In the genomic region with DNA sequence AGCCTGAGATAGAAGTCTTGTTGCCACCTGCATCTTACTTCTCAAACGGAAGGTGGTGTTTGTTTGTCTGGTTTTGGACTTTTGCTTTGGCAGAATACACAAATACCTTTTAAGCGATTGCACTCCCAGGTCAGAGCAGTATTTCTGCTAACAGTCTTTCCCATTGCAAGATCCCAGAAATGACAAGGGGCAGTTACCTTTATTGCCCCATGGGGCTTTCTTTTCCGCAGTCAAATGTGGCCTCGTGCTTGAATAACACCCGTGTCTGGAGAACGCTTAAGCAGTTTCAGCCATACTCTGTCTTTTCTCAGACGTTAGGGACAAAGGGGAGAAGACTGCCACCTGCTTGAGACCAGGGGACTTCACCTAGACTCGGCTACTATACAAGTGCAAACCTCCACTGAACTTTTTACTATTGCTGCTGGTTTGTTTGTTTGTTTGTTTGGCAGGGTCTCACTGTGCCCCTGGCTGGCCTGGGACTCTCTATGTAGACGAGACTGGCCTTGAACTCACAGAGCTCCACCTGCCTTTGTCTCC, we compare ENCODE assay signal across 31 mouse cellular contexts. TPM values are rescaled to one million over a fixed set of nuclear protein-coding genes. Genes with fewer than 3 reads are reported as not detected.
A peak's percentile ranks its signal among the peaks of the same experiment; 100 is the strongest.
DNase-seq lines count a peak whose midpoint lies in the region; ATAC-seq and TF ChIP-seq lines count a peak whose summit lies in the region.
"Had no signal": no experiment of that assay in that cellular context is flagged by ENCODE, and none has a peak within 500 bp of the region (broad histone marks: within the 10 kb centered on the region; RNA-seq: fewer than 3 reads in every experiment).

No protein-coding gene starts in this region.

- H3K4me3 ChIP-seq in kidney, embryonic 15.5 days (replicated peaks): no peak overlapping the region
- no peak overlapping the region for H3K4me3 ChIP-seq in liver, adult 2 months (ENCODE audit: insufficient read depth, low read depth, low read length)
- no peak overlapping the region for H3K4me3 ChIP-seq in liver, embryonic 12.5 days
- H3K4me3 ChIP-seq in CH12.LX (replicated peaks in 1 of 3; ENCODE audit: low read depth in 2 of 3, low read length in 2 of 3, poor library complexity in 1 of 3): no peak overlapping the region
- H3K4me3 ChIP-seq in layer of hippocampus, adult 2 months: no peak overlapping the region
- H3K4me3 ChIP-seq: embryonic facial prominence, embryonic 10.5 days; embryonic facial prominence, embryonic 13.5 days; erythroblast, embryonic 14.5 days; forebrain, embryonic 12.5 days; forebrain, embryonic 15.5 days; heart, embryonic 12.5 days; heart, embryonic 15.5 days; hindbrain, embryonic 10.5 days; hindbrain, embryonic 13.5 days had no signal

- WGBS in kidney, embryonic 15.5 days: 38% methylated on average over 9 of the region's 9 CpGs
- 16% methylated on average over 9 of the region's 9 CpGs for WGBS in liver, adult 2 months
- 47% methylated on average over 9 of the region's 9 CpGs for WGBS in liver, embryonic 12.5 days (ENCODE audit: insufficient replicate concordance)

- no peak for ATAC-seq in kidney, embryonic 15.5 days (replicated peaks; ENCODE audit: low FRiP score)
- no peak for ATAC-seq in liver, embryonic 12.5 days
- ATAC-seq: activated CD4-positive, CD25-positive, alpha-beta regulatory T cell, adult 4 months; CD4-positive, CD25-positive, alpha-beta regulatory T cell, adult 4 months; forebrain, embryonic 15.5 days had no signal

- no peak overlapping the region for H3K9ac ChIP-seq in kidney, embryonic 15.5 days
- no peak overlapping the region for H3K9ac ChIP-seq in liver, adult 2 months (ENCODE audit: low read depth, low read length)
- no peak overlapping the region for H3K9ac ChIP-seq in liver, embryonic 12.5 days
- H3K9ac ChIP-seq in CH12.LX (ENCODE audit: insufficient read depth, low read depth): no peak overlapping the region
- H3K9ac ChIP-seq: embryonic facial prominence, embryonic 13.5 days; forebrain, embryonic 12.5 days; forebrain, embryonic 15.5 days; heart, embryonic 12.5 days; heart, embryonic 15.5 days; hindbrain, embryonic 13.5 days had no signal

- TF ChIP-seq CTCF in liver, adult 2 months (IDR thresholded peaks at IDR 0.05; ENCODE audit: low read depth, low read length): no peak
- peak in 1 of 2 experiments; percentile 60; a peak in 2 of 4 replicates for TF ChIP-seq CTCF in CH12.LX (conservative IDR thresholded peaks at IDR 0.05 in 1 of 2, IDR thresholded peaks at IDR 0.05 in 1 of 2; ENCODE audit: low read depth in 2 of 2, low read length in 2 of 2)
- TF ChIP-seq CTCF in layer of hippocampus, adult 2 months (conservative IDR thresholded peaks at IDR 0.05): no peak

- peak overlapping the region; percentile 93 for H3K27ac ChIP-seq in kidney, embryonic 15.5 days
- peak overlapping the region; percentile 19 for H3K27ac ChIP-seq in liver, adult 2 months (replicated peaks; ENCODE audit: insufficient read depth, low read depth, low read length)
- no peak overlapping the region for H3K27ac ChIP-seq in liver, embryonic 12.5 days
- H3K27ac ChIP-seq in CH12.LX (ENCODE audit: insufficient read depth, low read depth): no peak overlapping the region
- no peak overlapping the region for H3K27ac ChIP-seq in layer of hippocampus, adult 2 months
- H3K27ac ChIP-seq: embryonic facial prominence, embryonic 10.5 days; embryonic facial prominence, embryonic 13.5 days; forebrain, embryonic 12.5 days; forebrain, embryonic 15.5 days; heart, embryonic 15.5 days; hindbrain, embryonic 10.5 days; hindbrain, embryonic 13.5 days had no signal

- DNase-seq in kidney, adult 18-20 months: peak; percentile 42
- no peak for DNase-seq in kidney, adult 9 months
- DNase-seq in kidney, adult 8-10 months: no peak
- peak; percentile 58 for DNase-seq in liver, adult 2 months (ENCODE audit: extremely low read depth, low read depth, low spot score)
- no peak for DNase-seq in CH12.LX (ENCODE audit: extremely low read depth)
- DNase-seq in layer of hippocampus, adult 2 months (ENCODE audit: low spot score in 2 of 2): no peak
- DNase-seq: adrenal gland, adult 8-10 months; adrenal gland, postnatal 25 days; cerebellum, adult 11-12 months; cerebellum, adult 8-10 months; cerebellum, postnatal 36 days; embryo, embryonic 11 days; gastrocnemius, postnatal 25 days; heart, adult 18-20 months; heart, postnatal 10 days; heart, postnatal 36 days had no signal

- dilution Hi-C loops in CH12.LX (cut with MboI; ENCODE audit: extremely low pct_ligation_motif_present, extremely low pct_unique_long_range_greater_than_20kb, low sequenced_read_pairs): no loop called here

- no peaks in the 10 kb centered on the region for H3K9me3 ChIP-seq in kidney, embryonic 15.5 days (replicated peaks)
- H3K9me3 ChIP-seq in liver, embryonic 12.5 days (replicated peaks): no peaks in the 10 kb centered on the region
- no peaks in the 10 kb centered on the region for H3K9me3 ChIP-seq in CH12.LX (replicated peaks; ENCODE audit: low read length)
- H3K9me3 ChIP-seq: embryonic facial prominence, embryonic 10.5 days; embryonic facial prominence, embryonic 13.5 days; forebrain, embryonic 12.5 days; forebrain, embryonic 15.5 days; heart, embryonic 12.5 days; heart, embryonic 15.5 days; hindbrain, embryonic 10.5 days; hindbrain, embryonic 13.5 days had no signal

- in situ Hi-C loops in CH12.LX (cut with MboI; ENCODE audit: low pct_ligation_motif_present, low pct_unique_long_range_greater_than_20kb, low sequenced_read_pairs): no loop called here

- no peak for TF ChIP-seq EP300 in CH12.LX (IDR thresholded peaks at IDR 0.05; ENCODE audit: low read length)

- no peaks in the 10 kb centered on the region for H3K36me3 ChIP-seq in kidney, embryonic 15.5 days
- H3K36me3 ChIP-seq in liver, adult 2 months (ENCODE audit: control insufficient read depth, insufficient read depth, low read length): no peaks in the 10 kb centered on the region
- no peaks in the 10 kb centered on the region for H3K36me3 ChIP-seq in liver, embryonic 12.5 days
- no peaks in the 10 kb centered on the region for H3K36me3 ChIP-seq in CH12.LX (replicated peaks in 1 of 2; ENCODE audit: control insufficient read depth in 1 of 2, insufficient read depth in 1 of 2, low read length in 1 of 2)
- H3K36me3 ChIP-seq: embryonic facial prominence, embryonic 10.5 days; embryonic facial prominence, embryonic 13.5 days; forebrain, embryonic 12.5 days; forebrain, embryonic 15.5 days; heart, embryonic 12.5 days; heart, embryonic 15.5 days; hindbrain, embryonic 10.5 days; hindbrain, embryonic 13.5 days had no signal

- no peaks in the 10 kb centered on the region for H3K27me3 ChIP-seq in kidney, embryonic 15.5 days
- H3K27me3 ChIP-seq in liver, adult 2 months (ENCODE audit: control insufficient read depth, insufficient read depth, low read length): no peaks in the 10 kb centered on the region
- H3K27me3 ChIP-seq in liver, embryonic 12.5 days (replicated peaks): peaks cover 25% of the 10 kb centered on the region
- H3K27me3 ChIP-seq in CH12.LX (replicated peaks): peaks cover 14% of the 10 kb centered on the region
- H3K27me3 ChIP-seq: embryonic facial prominence, embryonic 13.5 days; forebrain, embryonic 12.5 days; forebrain, embryonic 15.5 days had no signal

- no peak overlapping the region for H3K4me2 ChIP-seq in kidney, embryonic 15.5 days
- no peak overlapping the region for H3K4me2 ChIP-seq in liver, embryonic 12.5 days
- peak overlapping the region; percentile 41; the same call in 1 of the 2 replicates for H3K4me2 ChIP-seq in CH12.LX (ENCODE audit: insufficient read depth, low read depth, poor library complexity, severe bottlenecking)
- H3K4me2 ChIP-seq: embryonic facial prominence, embryonic 13.5 days; forebrain, embryonic 12.5 days; forebrain, embryonic 15.5 days; heart, embryonic 12.5 days; heart, embryonic 15.5 days; hindbrain, embryonic 13.5 days had no signal

- peaks cover 35% of the 10 kb centered on the region for H3K4me1 ChIP-seq in kidney, embryonic 15.5 days
- peaks cover 11% of the 10 kb centered on the region for H3K4me1 ChIP-seq in liver, adult 2 months (ENCODE audit: control insufficient read depth, insufficient read depth, low read length)
- H3K4me1 ChIP-seq in liver, embryonic 12.5 days: no peaks in the 10 kb centered on the region
- peaks cover 5 to 47% of the 10 kb centered on the region in 2 experiments; a peak in 2 of 4 replicates for H3K4me1 ChIP-seq in CH12.LX (ENCODE audit: control insufficient read depth in 1 of 2, insufficient read depth in 2 of 2)
- H3K4me1 ChIP-seq: heart, embryonic 12.5 days; heart, embryonic 15.5 days had no signal

- peak; percentile 35 for TF ChIP-seq RAD21 in CH12.LX (IDR thresholded peaks at IDR 0.05; ENCODE audit: low read depth, low read length)

- no peak for TF ChIP-seq POLR2A in liver, adult 2 months (IDR thresholded peaks at IDR 0.05; ENCODE audit: extremely low read depth, insufficient read depth, low read length)
- no peak for TF ChIP-seq POLR2A in CH12.LX (IDR thresholded peaks at IDR 0.05; ENCODE audit: low read depth, low read length)

- H3K79me2 ChIP-seq in liver, adult 2 months (ENCODE audit: control insufficient read depth, insufficient read depth, low read length): no peaks in the 10 kb centered on the region
- H3K79me2 ChIP-seq in CH12.LX (replicated peaks; ENCODE audit: control insufficient read depth, extremely low read depth, insufficient read depth, poor library complexity, severe bottlenecking): no peaks in the 10 kb centered on the region

TF ChIP-seq in CH12.LX, 34 proteins besides CTCF, POLR2A, EP300 and RAD21 (continues in another document):
- TF ChIP-seq E2F4 (IDR thresholded peaks at IDR 0.05; ENCODE audit: insufficient replicate concordance, low read depth, low read length) (no peak), GABPA (IDR thresholded peaks at IDR 0.05; ENCODE audit: insufficient replicate concordance, low read depth, low read length) (no peak), RCOR1 (conservative IDR thresholded peaks at IDR 0.05; ENCODE audit: low read depth, low read length) (no peak), MYC (IDR thresholded peaks at IDR 0.05; ENCODE audit: low read depth, low read length) (0 out of 2 replicates have a peak, but pooled peaks have one; percentile 28), NELFE (IDR thresholded peaks at IDR 0.05; ENCODE audit: low read depth, low read length) (no peak), KAT2A (IDR thresholded peaks at IDR 0.05; ENCODE audit: insufficient replicate concordance, low read length) (no peak), SMC3 (IDR thresholded peaks at IDR 0.05; ENCODE audit: low read depth, low read length) (peak; percentile 50), USF1 (IDR thresholded peaks at IDR 0.05; ENCODE audit: low read depth, low read length) (no peak), JUND (conservative IDR thresholded peaks at IDR 0.05; ENCODE audit: low read depth, low read length) (no peak)

RNA-seq across cellular contexts. Expression of a gene that starts 31.2 kb away (rescaled TPM):
- polyA plus RNA-seq in kidney, embryonic 15.5 days (2015; fragmentation: Nextera tagmentation; extraction: Ambion mirVana): 78.5 and 83.3 TPM in 2 replicates
- 2.2 and 2.4 TPM in 2 replicates for total RNA-seq in liver, adult 2 months (2014; rRNA removed)
- 13.7 and 14.9 TPM in 2 replicates for polyA plus RNA-seq in liver, adult 2 months (2012; rRNA removed)
- polyA plus RNA-seq in liver, embryonic 12.5 days (2016; fragmentation: Nextera tagmentation; extraction: Ambion mirVana): 2.2 and 2.5 TPM in 2 replicates
- total RNA-seq in CH12.LX (2012; rRNA removed): 0.25 and 0.42 TPM in 2 replicates
- 0.11 TPM in 1 of 2 replicates, not detected in the other for total RNA-seq in CH12.LX (2014; rRNA removed)
- polyA plus RNA-seq in CH12.LX (2012; ENCODE audit: insufficient read length, low read depth): 3.0 and 3.2 TPM in 2 replicates
- total RNA-seq in layer of hippocampus, adult 2 months (2021): under 1 TPM; 0.15 to 0.22 TPM
- total RNA-seq: gastrocnemius, adult 8-10 months; gastrocnemius, postnatal 25 days; heart, postnatal 10 days; heart, postnatal 36 days had no signal
- polyA plus RNA-seq: activated CD4-positive, CD25-positive, alpha-beta regulatory T cell, adult 4 months; C2C12; CD4-positive, CD25-positive, alpha-beta regulatory T cell, adult 4 months; embryonic facial prominence, embryonic 13.5 days; erythroblast, embryonic 14.5 days; forebrain, embryonic 12.5 days; forebrain, embryonic 15.5 days; hindbrain, embryonic 10.5 days had no signal

Comparison
In these comparisons a context has a peak if more than half of its experiments do, and no peak if none do; other contexts are left out.
1. DNase-seq: peak in kidney, adult 18-20 months (single experiment) and liver, adult 2 months (single experiment); none in kidney, adult 9 months (single experiment), kidney, adult 8-10 months (0 of 2), CH12.LX (single experiment) and layer of hippocampus, adult 2 months (0 of 2).
2. H3K27ac ChIP-seq: peak in kidney, embryonic 15.5 days (single experiment) and liver, adult 2 months (single experiment); none in liver, embryonic 12.5 days (single experiment), CH12.LX (single experiment) and layer of hippocampus, adult 2 months (single experiment).